Mouse (Mus musculus): ENCODE measurements around the gene Fkbp4.

DNA sequence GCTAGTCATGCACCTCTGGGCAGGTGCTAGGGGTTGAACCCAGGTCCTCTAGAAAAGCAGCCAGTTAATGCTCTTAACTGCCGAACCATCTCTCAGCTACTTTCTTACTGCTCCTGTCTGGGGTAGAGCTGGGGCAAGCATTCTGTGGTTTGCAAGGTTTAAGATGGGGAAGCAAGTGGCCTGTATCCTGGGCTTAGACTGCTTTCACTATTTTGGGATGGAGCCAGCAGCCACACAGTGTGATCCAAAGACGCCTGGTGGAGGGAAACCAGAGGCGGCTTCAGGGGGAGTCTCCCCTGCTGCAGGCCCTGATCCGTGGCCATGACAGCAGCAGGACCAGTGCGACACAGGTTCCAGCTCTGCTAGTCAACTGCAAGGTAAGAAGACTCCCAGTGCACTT is 33.8 kb downstream of the Fkbp4 start:
- TF ChIP-seq CTCF (IDR thresholded peaks at IDR 0.05; ENCODE audit: borderline replicate concordance, control insufficient read depth, extremely low read depth, insufficient read depth, low read length, poor library complexity): no peak
- TF ChIP-seq POLR2A (IDR thresholded peaks at IDR 0.05; ENCODE audit: control insufficient read depth, extremely low read depth, insufficient read depth, low read length, poor library complexity): no peak

Data from thymus, adult 2 months (tissue).